Mouse (Mus musculus): ENCODE data around the gene Selp.
A peak's percentile ranks its signal among the peaks of the same experiment; 100 is the strongest.

Gene Selp

GRCm38 (mm10) chr1:164117869-164118268, 2.8 kb downstream of the Selp start:
- no peak for DNase-seq (ENCODE audit: low spot score in 2 of 2)

DNA sequence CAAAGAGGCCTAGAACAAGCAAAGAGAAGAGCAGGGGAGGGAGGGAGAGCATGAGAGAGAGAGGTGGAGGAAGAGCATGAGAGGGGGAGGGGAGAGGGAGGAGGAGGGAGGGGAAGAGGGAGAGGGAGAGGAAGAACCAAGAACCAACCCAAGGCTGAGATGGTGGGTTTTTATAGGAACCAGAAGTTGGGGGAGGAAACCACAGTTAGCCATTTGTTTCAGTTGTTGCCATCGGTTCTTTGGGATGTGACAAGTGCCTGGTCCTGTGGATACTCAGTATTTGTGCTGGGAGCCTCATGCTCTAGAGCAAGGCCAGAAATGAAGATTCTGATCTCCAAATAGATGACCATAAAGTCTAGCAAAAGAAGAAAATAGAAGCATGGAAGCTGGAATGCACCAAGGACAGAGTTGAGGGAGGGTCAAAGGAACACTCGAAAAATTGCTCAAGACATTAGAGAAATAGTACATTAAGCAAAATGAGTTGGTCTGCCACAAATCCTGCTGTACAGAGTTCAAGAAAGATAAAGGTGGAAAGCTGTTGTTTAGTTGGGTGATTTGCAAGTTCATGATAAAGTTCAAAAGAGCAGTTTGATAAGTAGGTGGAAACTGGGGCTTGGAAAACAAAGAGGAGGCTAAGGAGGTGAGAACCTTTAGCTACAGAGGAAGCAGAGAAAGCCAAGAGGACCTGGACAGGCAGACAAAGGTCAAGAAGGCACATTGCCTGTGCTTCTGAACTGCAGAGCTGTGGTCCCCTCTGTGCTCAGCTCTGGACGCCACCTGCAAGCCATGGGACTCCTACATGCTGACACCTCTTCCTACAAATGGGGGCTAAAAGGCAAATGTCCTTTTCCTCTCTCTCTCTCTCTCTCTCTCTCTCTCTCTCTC, 5.1 kb downstream of the Selp start:
- no peak for DNase-seq (ENCODE audit: low spot score in 2 of 2)

GRCm38 (mm10) chr1:164120777-164121158, 5.7 kb downstream of the Selp start:
- DNase-seq (ENCODE audit: low spot score in 2 of 2): no peak

DNA sequence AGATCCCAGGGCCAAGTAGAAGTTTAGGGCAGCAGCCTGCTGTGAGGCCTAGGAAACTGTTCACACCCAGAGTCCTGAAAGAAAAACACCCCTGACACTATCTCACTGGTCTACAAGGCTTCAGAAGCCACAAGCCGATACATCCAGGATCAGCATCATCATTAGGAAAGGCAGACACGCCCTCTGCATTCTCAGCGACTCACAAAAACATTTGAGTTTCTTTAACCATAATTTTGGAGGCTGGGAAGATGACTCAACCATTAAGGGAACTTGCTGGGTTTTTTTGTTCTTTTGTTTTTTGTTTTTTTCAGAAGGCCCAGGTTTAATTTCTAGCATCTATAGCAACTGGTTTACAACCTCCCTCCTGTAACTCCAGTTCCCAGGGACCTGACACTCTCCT, 8.8 kb downstream of the Selp start:
- peak in 1 of 2 experiments; percentile 35 for DNase-seq (ENCODE audit: low spot score in 2 of 2)

- DNase-seq (ENCODE audit: low spot score in 2 of 2): no peak
Measured at GRCm38 (mm10) chr1:164130013-164130412, 14.9 kb downstream of the Selp start.

DNA sequence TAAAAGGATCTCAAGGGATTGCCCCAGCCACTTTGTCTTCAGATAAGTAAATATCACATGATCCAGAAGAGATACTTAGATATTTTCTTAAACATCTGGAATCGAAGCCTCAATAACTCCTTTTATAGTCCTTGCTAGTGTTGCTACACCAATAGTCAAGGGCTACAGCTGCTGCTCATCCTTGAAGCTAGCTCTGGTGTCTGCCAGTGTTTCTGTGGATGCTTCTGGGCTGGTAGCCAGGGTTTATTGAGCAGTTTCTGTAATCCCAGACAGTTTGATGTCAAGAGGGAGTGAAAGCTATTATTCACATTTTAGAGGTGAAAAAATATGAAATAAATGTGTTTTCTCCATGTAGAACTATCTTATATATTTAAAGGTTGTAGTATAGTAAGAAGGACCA, 17.5 kb downstream of the Selp start:
- DNase-seq (ENCODE audit: low spot score in 2 of 2): no peak

GRCm38 (mm10) chr1:164134101-164134500, 19.0 kb downstream of the Selp start:
- no peak for DNase-seq (ENCODE audit: low spot score in 2 of 2)

GRCm38 (mm10) chr1:164135360-164135759, 20.3 kb downstream of the Selp start:
- DNase-seq (ENCODE audit: low spot score in 2 of 2): peak in 1 of 2 experiments; percentile 27

GRCm38 (mm10) chr1:164135960-164136359, 20.9 kb downstream of the Selp start:
- peak in 1 of 2 experiments; percentile 27 for DNase-seq (ENCODE audit: low spot score in 2 of 2)

GRCm38 (mm10) chr1:164136636-164137035, 21.6 kb downstream of the Selp start:
- DNase-seq (ENCODE audit: low spot score in 2 of 2): no peak

- peak; percentile 77 to 92 for DNase-seq (ENCODE audit: low spot score in 2 of 2)
Measured at GRCm38 (mm10) chr1:164138365-164139130, 23.5 kb downstream of the Selp start.

DNA sequence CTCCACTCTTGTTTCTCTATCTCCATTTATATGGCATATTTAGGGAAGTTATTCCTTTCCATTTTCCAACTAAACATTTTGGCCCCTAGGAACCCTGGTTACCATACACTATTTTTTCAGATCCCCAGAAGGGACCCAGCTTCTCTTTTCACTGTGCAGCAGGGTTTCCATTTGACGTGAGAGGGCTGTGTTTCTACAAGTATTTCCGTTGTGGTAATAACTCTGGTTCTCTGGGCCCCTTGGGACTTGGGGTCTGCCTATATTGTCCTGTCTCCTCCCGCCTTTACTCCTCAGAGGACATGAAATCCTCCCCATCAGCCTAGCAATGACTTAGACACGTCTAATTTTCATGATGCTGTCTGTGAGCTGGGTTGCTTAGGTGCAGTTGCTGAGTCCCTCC, 24.4 kb downstream of the Selp start:
- DNase-seq (ENCODE audit: low spot score in 2 of 2): no peak

- peak in 1 of 2 experiments; percentile 55 for DNase-seq (ENCODE audit: low spot score in 2 of 2)
Measured at GRCm38 (mm10) chr1:164149083-164149482, 34.0 kb downstream of the Selp start.

DNA sequence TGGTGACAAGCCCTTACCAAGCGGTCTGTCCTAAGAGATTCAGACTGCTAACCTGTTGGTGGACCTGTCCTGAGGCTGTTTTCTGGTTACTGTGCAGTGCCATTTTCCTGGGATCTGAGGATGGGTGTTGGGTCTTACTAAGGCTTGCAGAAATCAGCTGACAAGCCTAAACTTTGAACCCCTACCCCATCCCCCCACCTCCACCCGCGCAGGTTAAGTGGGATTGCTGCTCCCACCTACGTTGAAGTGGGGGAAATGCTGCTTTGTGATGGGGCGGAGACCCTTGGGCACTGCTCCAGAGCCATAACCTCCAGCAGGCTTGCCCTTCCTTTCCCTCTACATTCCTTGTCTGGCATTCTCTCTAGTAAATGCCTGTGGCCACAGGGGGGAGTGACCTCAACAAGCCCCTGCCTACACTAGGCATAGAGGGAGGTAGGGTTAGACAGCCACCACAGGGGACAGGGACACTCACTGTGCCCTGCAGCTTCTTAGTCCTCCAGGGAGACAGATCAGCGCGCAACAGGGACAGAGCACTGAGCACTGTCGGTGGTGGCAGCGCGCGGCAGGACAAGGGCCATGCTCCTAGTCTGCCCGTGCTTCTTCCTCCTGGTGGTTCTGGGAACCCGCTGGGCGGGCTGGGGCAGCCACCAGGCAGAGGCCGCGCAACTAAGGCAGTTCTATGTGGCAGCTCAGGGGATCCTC, 36.5 kb downstream of the Selp start, which contains the start of gene F5:
F5 (plus strand) TSS at position 452 of the 702 bp plus-strand sequence.
- DNase-seq (ENCODE audit: low spot score in 2 of 2): no peak

DNA sequence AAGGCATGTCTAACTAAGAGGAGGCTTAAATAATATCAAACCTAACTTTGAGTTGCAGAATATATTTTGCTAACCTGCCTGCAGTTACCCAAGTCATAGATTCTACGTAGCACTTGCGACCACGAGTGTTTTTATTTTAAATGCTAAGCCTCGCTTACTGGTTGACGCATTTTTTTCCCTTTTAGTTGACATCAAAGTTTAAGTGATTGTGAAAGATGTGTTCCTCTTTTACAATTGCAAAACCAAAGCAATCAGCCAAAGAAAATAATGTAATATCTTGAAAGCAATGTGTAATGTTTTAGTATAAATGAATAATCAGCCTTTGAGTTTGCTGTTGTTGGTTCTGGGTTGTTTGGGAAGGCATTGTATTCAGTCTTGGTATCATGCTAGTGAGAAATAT, 37.8 kb downstream of the Selp start:
- DNase-seq (ENCODE audit: low spot score in 2 of 2): no peak

- no peak for DNase-seq (ENCODE audit: low spot score in 2 of 2)
Measured at GRCm38 (mm10) chr1:164154983-164155382, 39.9 kb downstream of the Selp start.

- no peak for DNase-seq (ENCODE audit: low spot score in 2 of 2)
Measured at GRCm38 (mm10) chr1:164158571-164158970, 43.5 kb downstream of the Selp start.

GRCm38 (mm10) chr1:164159781-164160180, 44.7 kb downstream of the Selp start:
- DNase-seq (ENCODE audit: low spot score in 2 of 2): no peak

DNA sequence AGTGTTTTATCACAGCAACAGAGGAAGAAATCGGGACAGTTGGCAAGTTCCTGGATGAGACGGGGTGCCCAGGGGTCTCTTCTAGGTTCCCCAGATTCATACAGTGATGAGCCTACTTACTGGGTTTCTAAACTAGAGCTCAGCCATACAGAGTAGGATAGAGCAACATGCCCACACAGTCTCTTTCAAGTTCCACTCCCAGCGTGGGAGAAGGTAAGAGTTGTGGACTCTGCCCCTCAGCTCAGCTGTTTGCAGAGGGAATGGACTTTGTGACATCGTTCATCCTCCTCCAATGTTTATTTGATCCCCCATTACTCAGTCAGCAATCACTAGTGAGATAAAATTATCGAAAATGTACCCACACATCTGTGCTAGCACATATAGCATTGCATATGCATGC, 47.7 kb downstream of the Selp start:
- no peak for DNase-seq (ENCODE audit: low spot score in 2 of 2)

- DNase-seq (ENCODE audit: low spot score in 2 of 2): no peak
Measured at GRCm38 (mm10) chr1:164168818-164169217, 53.8 kb downstream of the Selp start.

GRCm38 (mm10) chr1:164170434-164170833, 55.4 kb downstream of the Selp start:
- no peak for DNase-seq (ENCODE audit: low spot score in 2 of 2)

DNA sequence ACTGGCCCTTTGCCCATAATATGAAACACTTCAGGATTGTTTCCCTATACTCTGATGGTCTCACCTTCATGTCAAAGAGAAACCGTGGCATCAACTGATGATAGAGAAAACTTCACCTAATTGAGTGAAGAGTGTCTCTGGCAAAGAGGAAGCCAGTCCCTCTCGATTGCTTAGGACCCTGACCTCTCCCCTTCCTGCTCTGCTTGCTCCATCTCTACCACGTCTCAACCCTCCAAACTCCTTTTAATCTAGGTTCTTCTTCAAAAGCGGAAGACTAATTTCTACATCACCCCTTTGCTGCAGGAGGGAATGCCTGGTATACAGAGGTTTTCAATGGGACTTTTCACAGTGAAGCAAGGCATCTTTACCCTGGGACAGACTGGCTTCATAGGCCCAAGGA, 58.1 kb downstream of the Selp start:
- DNase-seq (ENCODE audit: low spot score in 2 of 2): no peak

Data from spleen, postnatal 4 days (tissue).